In genomic region chr6:119903081-119903789, GRCm38 (mm10) we compare ENCODE assay signal across 8 mouse cellular contexts. TPM values are rescaled to one million over a fixed set of nuclear protein-coding genes. Genes with fewer than 3 reads are reported as not detected.
A peak's percentile ranks its signal among the peaks of the same experiment; 100 is the strongest.
DNase-seq lines count a peak whose midpoint lies in the region; ATAC-seq and TF ChIP-seq lines count a peak whose summit lies in the region.

No protein-coding gene starts in this region.

- H3K27me3 ChIP-seq in ES-Bruce4 (ENCODE audit: control insufficient read depth, insufficient read depth, low read length, poor library complexity, severe bottlenecking): no peaks in the 10 kb centered on the region
- no peaks in the 10 kb centered on the region for H3K27me3 ChIP-seq in forebrain, embryonic 10.5 days (ENCODE audit: poor library complexity, severe bottlenecking)
- H3K27me3 ChIP-seq in liver, embryonic 12.5 days (replicated peaks): no peaks in the 10 kb centered on the region

- H3K9ac ChIP-seq in ES-Bruce4 (ENCODE audit: low read depth, poor library complexity, severe bottlenecking): peak overlapping the region; percentile 79
- H3K9ac ChIP-seq in liver, embryonic 12.5 days: peak overlapping the region; percentile 89

- H3K27ac ChIP-seq in gastrocnemius, adult 2 months: peak overlapping the region; percentile 98
- no peak overlapping the region for H3K27ac ChIP-seq in ES-Bruce4 (ENCODE audit: insufficient read depth, low read length)
- H3K27ac ChIP-seq in forebrain, embryonic 10.5 days: peak overlapping the region; percentile 95
- H3K27ac ChIP-seq in liver, embryonic 12.5 days: peak overlapping the region; percentile 95

- 27% methylated on average over 15 of the region's 15 CpGs for WGBS in forebrain, embryonic 10.5 days
- 15% methylated on average over 15 of the region's 15 CpGs for WGBS in liver, embryonic 12.5 days (ENCODE audit: insufficient replicate concordance)

- no peak for DNase-seq in gastrocnemius, adult 2 months
- no peak for DNase-seq in gastrocnemius, postnatal 10 days
- no peak for DNase-seq in forebrain, embryonic 10.5 days (ENCODE audit: extremely low spot score, low spot score)
- DNase-seq in layer of hippocampus, adult 9-10 months (ENCODE audit: low spot score): no peak
- DNase-seq in kidney, adult 18-20 months: no peak

- peak overlapping the region; percentile 97 for H3K4me3 ChIP-seq in gastrocnemius, adult 2 months
- peak overlapping the region; percentile 86 for H3K4me3 ChIP-seq in ES-Bruce4 (ENCODE audit: low read depth, low read length)
- H3K4me3 ChIP-seq in forebrain, embryonic 10.5 days: peak overlapping the region; percentile 96
- H3K4me3 ChIP-seq in liver, embryonic 12.5 days: peak overlapping the region; percentile 81

- H3K36me3 ChIP-seq in ES-Bruce4 (ENCODE audit: control insufficient read depth, insufficient read depth, low read length, poor library complexity, severe bottlenecking): no peaks in the 10 kb centered on the region
- peaks cover 15% of the 10 kb centered on the region; the same call in 1 of the 2 replicates for H3K36me3 ChIP-seq in forebrain, embryonic 10.5 days (replicated peaks)
- peaks cover 20% of the 10 kb centered on the region for H3K36me3 ChIP-seq in liver, embryonic 12.5 days

- peak overlapping the region; percentile 84 for H3K4me2 ChIP-seq in liver, embryonic 12.5 days

- intact Hi-C loops in gastrocnemius, adult 2 months (cut with DNase I): loop anchor here (5.0 kb wide), 1 partner anchor 111 kb away; no protein-coding TSS in a partner anchor

- H3K9me3 ChIP-seq in ES-Bruce4 (replicated peaks; ENCODE audit: control insufficient read depth, insufficient read depth, low read length, poor library complexity, severe bottlenecking): no peaks in the 10 kb centered on the region
- H3K9me3 ChIP-seq in forebrain, embryonic 10.5 days: no peaks in the 10 kb centered on the region
- no peaks in the 10 kb centered on the region for H3K9me3 ChIP-seq in liver, embryonic 12.5 days (replicated peaks)

- no peak for ATAC-seq in liver, embryonic 12.5 days
- ATAC-seq in megakaryocyte progenitor cell, adult 5-6 weeks (replicated peaks; ENCODE audit: poor library complexity): no peak

- no peak for TF ChIP-seq POLR2A in ES-Bruce4 (IDR thresholded peaks at IDR 0.05; ENCODE audit: insufficient read depth, low read length)

- TF ChIP-seq EP300 in ES-Bruce4 (IDR thresholded peaks at IDR 0.05; ENCODE audit: insufficient read depth, low read depth, low read length): no peak

- no peaks in the 10 kb centered on the region for H3K4me1 ChIP-seq in ES-Bruce4 (ENCODE audit: control insufficient read depth, insufficient read depth, low read length)
- peaks cover 13% of the 10 kb centered on the region for H3K4me1 ChIP-seq in forebrain, embryonic 10.5 days
- peaks cover 15% of the 10 kb centered on the region for H3K4me1 ChIP-seq in liver, embryonic 12.5 days

- TF ChIP-seq CTCF in gastrocnemius, adult 2 months (IDR thresholded peaks at IDR 0.05): no peak
- no peak for TF ChIP-seq CTCF in ES-Bruce4 (IDR thresholded peaks at IDR 0.05; ENCODE audit: low read depth, low read length)

RNA-seq across cellular contexts. Expression of gene Rad52, which starts 0.7 kb away (rescaled TPM):
- total RNA-seq in gastrocnemius, adult 2 months (2021): 10 to 100 TPM; 15.1 to 18.2 TPM
- 10 to 100 TPM; 10.4 to 20.3 TPM for total RNA-seq in gastrocnemius, postnatal 10 days (2021)
- polyA plus RNA-seq in ES-Bruce4 (2011; ENCODE audit: insufficient read depth, insufficient read length, low read depth, missing spikeins): 19.9 and 20.6 TPM in 2 replicates
- polyA plus RNA-seq in forebrain, embryonic 10.5 days (2016; fragmentation: Nextera tagmentation; extraction: Ambion mirVana): 21.2 and 26.1 TPM in 2 replicates
- 13.7 and 13.8 TPM in 2 replicates for polyA plus RNA-seq in liver, embryonic 12.5 days (2016; fragmentation: Nextera tagmentation; extraction: Ambion mirVana)
- 23.2 and 27.7 TPM in 2 replicates for total RNA-seq in megakaryocyte progenitor cell, adult 5-6 weeks (2015)
- 20.4 and 26.3 TPM in 2 replicates for total RNA-seq in megakaryocyte progenitor cell, adult 5-6 weeks (2017)

RNA-seq across cellular contexts. Expression of gene Erc1, which starts 55.3 kb away (rescaled TPM):
- 10 to 100 TPM; 29.5 to 33.5 TPM for total RNA-seq in gastrocnemius, adult 2 months (2021)
- 10 to 100 TPM; 22.7 to 26.7 TPM for total RNA-seq in gastrocnemius, postnatal 10 days (2021)
- 51.2 and 55.6 TPM in 2 replicates for polyA plus RNA-seq in ES-Bruce4 (2011; ENCODE audit: insufficient read depth, insufficient read length, low read depth, missing spikeins)
- 19.6 and 22.5 TPM in 2 replicates for polyA plus RNA-seq in forebrain, embryonic 10.5 days (2016; fragmentation: Nextera tagmentation; extraction: Ambion mirVana)
- polyA plus RNA-seq in liver, embryonic 12.5 days (2016; fragmentation: Nextera tagmentation; extraction: Ambion mirVana): 6.8 and 7.1 TPM in 2 replicates
- 5.1 TPM in 2 replicates for total RNA-seq in megakaryocyte progenitor cell, adult 5-6 weeks (2015)
- total RNA-seq in megakaryocyte progenitor cell, adult 5-6 weeks (2017): 5.4 and 8.4 TPM in 2 replicates
